Mouse (Mus musculus): ENCODE results near the gene 3425401B19Rik.

3425401B19Rik gene

GRCm38 (mm10) chr14:32663099-32663498 is 22.0 kb downstream of the 3425401B19Rik start:
- no peak for DNase-seq (ENCODE audit: low spot score)

GRCm38 (mm10) chr14:32659781-32660180 is 25.3 kb downstream of the 3425401B19Rik start:
- DNase-seq (ENCODE audit: low spot score): no peak

- no peak for DNase-seq (ENCODE audit: low spot score)
Observed at GRCm38 (mm10) chr14:32638485-32638884, 46.6 kb downstream of the 3425401B19Rik start.

GRCm38 (mm10) chr14:32634015-32634682 is 50.9 kb downstream of the 3425401B19Rik start:
- no peak for DNase-seq (ENCODE audit: low spot score)

- no peak for DNase-seq (ENCODE audit: low spot score)
Observed at GRCm38 (mm10) chr14:32632908-32633600, 52.0 kb downstream of the 3425401B19Rik start.

GRCm38 (mm10) chr14:32628584-32628983 is 56.5 kb downstream of the 3425401B19Rik start:
- no peak for DNase-seq (ENCODE audit: low spot score)

- no peak for DNase-seq (ENCODE audit: low spot score)
Observed at GRCm38 (mm10) chr14:32627271-32627670, 57.8 kb downstream of the 3425401B19Rik start.

- DNase-seq (ENCODE audit: low spot score): no peak
Observed at GRCm38 (mm10) chr14:32624811-32625210, 60.3 kb downstream of the 3425401B19Rik start.

GRCm38 (mm10) chr14:32624245-32624644 is 60.8 kb downstream of the 3425401B19Rik start:
- DNase-seq (ENCODE audit: low spot score): no peak

- DNase-seq (ENCODE audit: low spot score): no peak
Observed at GRCm38 (mm10) chr14:32617253-32617652, 67.8 kb downstream of the 3425401B19Rik start.

GRCm38 (mm10) chr14:32609392-32609791 is 75.7 kb downstream of the 3425401B19Rik start:
- DNase-seq (ENCODE audit: low spot score): no peak

Data from c-Kit-positive CD71-positive TER-119-positive erythroid progenitor cells, embryonic 14.5 days (primary cell).